Mouse (Mus musculus) limb, embryonic 11.5 days (tissue): Measurements from ENCODE around the gene Srrm2. TPM values are rescaled to one million over a fixed set of nuclear protein-coding genes. Genes with fewer than 3 reads are reported as not detected.

ENCODE experiments used
- ATAC-seq: fragments of 200-750 bp; cut with Nextera tagmentation; 2 replicates; pipeline ENCODE4 v1.8.0; 2017; ENCODE audit warnings: low read depth; ENCODE audit not compliant: insufficient number of reproducible peaks, low FRiP score, low TSS enrichment
- DNase-seq: peaks from one replicate; pipeline ENCODE4 v3.0.0-alpha.2; 2015; ENCODE audit warnings: low spot score
- H3K27ac ChIP-seq: fragments of 300-500 bp; sonication (generic); replicated peaks from 2 replicates; pipeline ENCODE4 v1.5.1; 2014; ENCODE audit warnings: low read depth, mild to moderate bottlenecking, low read length
- H3K27me3 ChIP-seq: fragments of 300-500 bp; sonication (generic); 2 replicates; pipeline ENCODE4 v1.6.1; 2014; ENCODE audit warnings: mild to moderate bottlenecking, low read length, mixed read lengths; ENCODE audit not compliant: control insufficient read depth, insufficient read depth
- H3K36me3 ChIP-seq: fragments of 300-500 bp; sonication (generic); 2 replicates; pipeline ENCODE4 v1.6.1; 2014; ENCODE audit warnings: mild to moderate bottlenecking, low read length, moderate library complexity, mixed read lengths; ENCODE audit not compliant: control insufficient read depth, insufficient read depth
- H3K4me1 ChIP-seq: fragments of 300-500 bp; sonication (generic); 2 replicates; pipeline ENCODE4 v1.6.1; 2014; ENCODE audit warnings: low read length, mixed read lengths; ENCODE audit not compliant: control insufficient read depth, insufficient read depth
- H3K4me2 ChIP-seq: fragments of 300-500 bp; sonication (generic); 2 replicates; pipeline ENCODE4 v1.6.1; 2014; ENCODE audit warnings: low read depth, mild to moderate bottlenecking, moderate library complexity; ENCODE audit not compliant: severe bottlenecking
- H3K4me3 ChIP-seq: fragments of 300-500 bp; sonication (generic); 2 replicates; pipeline ENCODE4 v1.5.1; 2014; ENCODE audit warnings: low read depth, low read length
- H3K9ac ChIP-seq: fragments of 300-500 bp; sonication (generic); 2 replicates; pipeline ENCODE4 v1.6.1; 2014; ENCODE audit warnings: mild to moderate bottlenecking, low read length
- H3K9me3 ChIP-seq: fragments of 300-500 bp; sonication (generic); 2 replicates; pipeline ENCODE4 v1.6.1; 2016; ENCODE audit warnings: low read length; ENCODE audit not compliant: control insufficient read depth
- WGBS: fragments of 180-500 bp; shearing (Covaris S2); extraction: QIAGEN DNeasy Blood & Tissue Kit; methylation state at CpG from one replicate; pipeline ENCODE4 v1.1.7; 2014; 5-methylcytosine and 5-hydroxymethylcytosine counted together
- microRNA-seq: library from miRNA; unstranded; fragments of <30 nt; microRNA quantifications from one replicate; pipeline ENCODE4, GENCODE M21; 2016
- polyA plus RNA-seq: library from polyadenylated mRNA; unstranded; fragments of >200 nt; fragmentation: Nextera tagmentation; extraction: Ambion mirVana; gene quantifications from 2 replicates; pipeline ENCODE4 v1.2.1, GENCODE M21; 2014

Srrm2 gene
- polyA plus RNA-seq, 1 experiment from 2014 or later = 508 TPM

GRCm38 (mm10) chr17:23857193-23857592, 66.9 kb downstream of the Srrm2 start:
- ATAC-seq (no peak), DNase-seq (no peak)
- Histone ChIP-seq H3K9ac (no peak overlapping the region), H3K27ac (no peak overlapping the region), H3K27me3 (no peaks in the 10 kb centered on the region), H3K4me1 (no peaks in the 10 kb centered on the region), H3K4me2 (no peak overlapping the region), H3K36me3 (no peaks in the 10 kb centered on the region), H3K4me3 (no peak overlapping the region), H3K9me3 (no peaks in the 10 kb centered on the region)
- whole genome bisulfite sequencing = 82% methylated on average over 6 of the region's 6 CpGs

- ATAC-seq (no peak), DNase-seq (no peak)
- H3K9me3 ChIP-seq = no peaks in the 10 kb centered on the region
- no peak overlapping the region for H3K4me3 ChIP-seq
- H3K27ac ChIP-seq = no peak overlapping the region
- no peak overlapping the region for H3K9ac ChIP-seq
- H3K27me3 ChIP-seq = no peaks in the 10 kb centered on the region
- WGBS = 82% methylated on average over 2 of the region's 2 CpGs
- H3K36me3 ChIP-seq = no peaks in the 10 kb centered on the region
- no peaks in the 10 kb centered on the region for H3K4me1 ChIP-seq
- no peak overlapping the region for H3K4me2 ChIP-seq
Measured at GRCm38 (mm10) chr17:23857913-23858312, 67.6 kb downstream of the Srrm2 start.

GRCm38 (mm10) chr17:23862926-23863325, 72.6 kb downstream of the Srrm2 start:
- Histone ChIP-seq H3K9ac (no peak overlapping the region), H3K36me3 (no peaks in the 10 kb centered on the region), H3K4me3 (no peak overlapping the region), H3K27ac (no peak overlapping the region), H3K4me1 (no peaks in the 10 kb centered on the region), H3K9me3 (no peaks in the 10 kb centered on the region), H3K27me3 (no peaks in the 10 kb centered on the region), H3K4me2 (no peak overlapping the region; the same call in 1 of the 2 replicates)
- 86% methylated on average over 4 of the region's 4 CpGs for WGBS
- ATAC-seq (no peak), DNase-seq (no peak)

GRCm38 (mm10) chr17:23867756-23868155, 77.4 kb downstream of the Srrm2 start, which contains the start of gene Prss21:
Gene Prss21 (plus strand): TSS chr17:23868056.
- no peaks in the 10 kb centered on the region for H3K4me1 ChIP-seq
- H3K27me3 ChIP-seq = no peaks in the 10 kb centered on the region
- H3K27ac ChIP-seq = no peak within 1 kb of the TSS
- H3K4me2 ChIP-seq = no peak within 1 kb of the TSS
- no peak within 1 kb of the TSS for H3K4me3 ChIP-seq
- H3K9ac ChIP-seq = no peak within 1 kb of the TSS
- 81% methylated on average over 15 of the region's 15 CpGs for WGBS
- DNase-seq = no peak
- no peaks in the 10 kb centered on the region for H3K36me3 ChIP-seq
- H3K9me3 ChIP-seq = no peaks in the 10 kb centered on the region
- ATAC-seq = no peak

GRCm38 (mm10) chr17:23868513-23868912, 78.2 kb downstream of the Srrm2 start:
- DNase-seq (no peak), ATAC-seq (no peak)
- no peak overlapping the region for H3K4me2 ChIP-seq
- H3K9ac ChIP-seq = no peak overlapping the region
- 89% methylated on average over 11 of the region's 11 CpGs for WGBS
- no peak overlapping the region for H3K27ac ChIP-seq
- no peaks in the 10 kb centered on the region for H3K36me3 ChIP-seq
- no peak overlapping the region for H3K4me3 ChIP-seq
- H3K4me1 ChIP-seq = no peaks in the 10 kb centered on the region
- no peaks in the 10 kb centered on the region for H3K27me3 ChIP-seq
- H3K9me3 ChIP-seq = no peaks in the 10 kb centered on the region

Small RNA genes within 50 kb of the gene (microRNA-seq; reads per million reads assigned to microRNA genes)
- 1.2 reads per million for gene Mir5125

Other genes with a start within 250 kb of the Srrm2 start
- 24.4 and 25.6 TPM in 2 replicates for gene Zfp213, start 226.3 kb upstream of the Srrm2 start, polyA plus RNA-seq
- gene Zfp13, start 191.0 kb upstream of the Srrm2 start, polyA plus RNA-seq = 20.5 and 22.7 TPM in 2 replicates
- gene Zscan10, start 189.7 kb upstream of the Srrm2 start, polyA plus RNA-seq = 0.24 and 0.80 TPM in 2 replicates
- 0.45 and 0.63 TPM in 2 replicates for gene Mmp25, start 145.3 kb upstream of the Srrm2 start, polyA plus RNA-seq
- gene Bicdl2, start 130.0 kb upstream of the Srrm2 start, polyA plus RNA-seq = 0.91 and 1.3 TPM in 2 replicates
- 45.5 and 53.0 TPM in 2 replicates for gene Hcfc1r1, start 116.9 kb upstream of the Srrm2 start, polyA plus RNA-seq
- 54.8 and 58.1 TPM in 2 replicates for gene Thoc6, start 116.7 kb upstream of the Srrm2 start, polyA plus RNA-seq
- 4.3 and 5.0 TPM in 2 replicates for gene Tnfrsf12a, start 113.1 kb upstream of the Srrm2 start, polyA plus RNA-seq
- 21.3 and 23.3 TPM in 2 replicates for gene Cldn6, start 111.3 kb upstream of the Srrm2 start, polyA plus RNA-seq
- 7.4 and 7.6 TPM in 2 replicates for gene Cldn9, start 106.5 kb upstream of the Srrm2 start, polyA plus RNA-seq
- gene 1520401A03Rik, start 67.7 kb upstream of the Srrm2 start, polyA plus RNA-seq = 0.09 and 0.13 TPM in 2 replicates
- 47.8 and 51.6 TPM in 2 replicates for gene Pkmyt1, start 64.2 kb upstream of the Srrm2 start, polyA plus RNA-seq
- gene Paqr4, start 49.7 kb upstream of the Srrm2 start, polyA plus RNA-seq = 7.4 and 7.7 TPM in 2 replicates
- 14.8 and 16.2 TPM in 2 replicates for gene Kremen2, start 44.7 kb upstream of the Srrm2 start, polyA plus RNA-seq
- gene Flywch1, start 18.9 kb upstream of the Srrm2 start, polyA plus RNA-seq = 125 and 129 TPM in 2 replicates
- 51.4 and 55.7 TPM in 2 replicates for gene Flywch2, start 4.5 kb upstream of the Srrm2 start, polyA plus RNA-seq
- 1,135 and 1,167 TPM in 2 replicates for gene Elob, start 38.6 kb downstream of the Srrm2 start, polyA plus RNA-seq
- not detected in 2 replicates for gene Prss33, start 45.5 kb downstream of the Srrm2 start, polyA plus RNA-seq
- gene Prss32, start 53.3 kb downstream of the Srrm2 start, polyA plus RNA-seq = not detected in 2 replicates
- 2.5 and 2.6 TPM in 2 replicates for gene Prss41, start 53.6 kb downstream of the Srrm2 start, polyA plus RNA-seq
- not detected in 2 replicates for gene Prss21, start 77.5 kb downstream of the Srrm2 start, polyA plus RNA-seq
- not detected in 2 replicates for gene Dcpp1, start 90.3 kb downstream of the Srrm2 start, polyA plus RNA-seq
- gene Dcpp2, start 90.3 kb downstream of the Srrm2 start, polyA plus RNA-seq = not detected in 2 replicates
- not detected in 2 replicates for gene Dcpp3, start 126.9 kb downstream of the Srrm2 start, polyA plus RNA-seq
- gene Sbp, start 151.1 kb downstream of the Srrm2 start, polyA plus RNA-seq = not detected in 2 replicates
- gene Sbpl, start 164.7 kb downstream of the Srrm2 start, polyA plus RNA-seq = not detected in 2 replicates
- not detected in 2 replicates for gene Prss30, start 190.0 kb downstream of the Srrm2 start, polyA plus RNA-seq
- gene Prss22, start 207.6 kb downstream of the Srrm2 start, polyA plus RNA-seq = 0.99 and 1.4 TPM in 2 replicates
- gene Prss27, start 247.6 kb downstream of the Srrm2 start, polyA plus RNA-seq = 0.20 and 0.27 TPM in 2 replicates